Mouse (Mus musculus): ENCODE results near the gene Tspan9.

GRCm38 (mm10) chr6:128130686-128131085 lies 12.7 kb downstream of the Tspan9 start:
- no peak for TF ChIP-seq CTCF (IDR thresholded peaks at IDR 0.05; ENCODE audit: borderline replicate concordance, extremely low read depth, insufficient read depth, insufficient read length)
- TF ChIP-seq POLR2A (IDR thresholded peaks at IDR 0.05; ENCODE audit: borderline replicate concordance, extremely low read depth, insufficient read depth, insufficient read length, poor library complexity, severe bottlenecking): no peak
